Mouse (Mus musculus) spleen, adult 2 months (tissue): Measurements from ENCODE around the gene Ntrk3.

Experiments
- CTCF ChIP-seq: fragments of 200-500 bp; IDR thresholded peaks from 2 replicates; pipeline ENCODE4 v1.5.1; 2011; ENCODE audit warnings: mild to moderate bottlenecking, inconsistent platforms; ENCODE audit not compliant: insufficient read depth, insufficient read length, insufficient replicate concordance; ENCODE audit errors: extremely low read depth
- POLR2A ChIP-seq: fragments of 200-500 bp; IDR thresholded peaks from 2 replicates; pipeline ENCODE4 v1.6.1; 2011; ENCODE audit warnings: low read depth, low read length, inconsistent platforms

DNA sequence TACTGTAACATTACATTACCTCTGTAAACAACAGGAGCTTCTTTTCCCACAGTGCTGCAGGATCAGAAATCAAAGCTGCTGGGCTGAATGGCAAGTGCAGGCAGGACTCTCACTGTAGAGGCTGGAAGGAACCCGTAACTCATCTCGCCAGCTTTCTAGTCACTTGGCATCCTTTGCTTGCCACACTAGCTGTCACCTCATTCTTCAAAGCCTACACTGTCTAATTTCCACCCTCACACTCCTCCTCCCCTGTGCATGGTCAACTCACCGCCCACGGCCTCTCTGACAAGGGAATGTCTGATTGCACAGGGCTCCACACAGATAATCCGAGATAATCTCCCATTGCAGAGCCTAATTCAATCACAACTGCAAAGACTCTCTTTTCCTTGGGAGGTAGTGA is 327.8 kb downstream of the Ntrk3 start:
- TF ChIP-seq POLR2A (no peak), CTCF (no peak)
